In genomic region chr16:93018766-93019165, GRCm38 (mm10) we compare ENCODE assay signal across 34 mouse cellular contexts.
"Had no signal": no experiment of that assay in that cellular context is flagged by ENCODE, and none has a peak within 500 bp of the region (broad histone marks: within the 10 kb centered on the region; RNA-seq: fewer than 3 reads in every experiment).

No protein-coding gene starts in this region.

- H3K4me1 ChIP-seq: heart, embryonic 12.5 days; heart, embryonic 13.5 days; heart, embryonic 15.5 days; hindbrain, embryonic 15.5 days; intestine, embryonic 15.5 days had no signal

- H3K9me3 ChIP-seq: heart, embryonic 12.5 days; heart, embryonic 13.5 days; heart, embryonic 15.5 days; hindbrain, embryonic 10.5 days; hindbrain, embryonic 12.5 days; hindbrain, embryonic 13.5 days; hindbrain, embryonic 15.5 days; intestine, embryonic 15.5 days; kidney, embryonic 15.5 days had no signal

- DNase-seq: heart, postnatal 10 days; heart, postnatal 14 days; heart, postnatal 36 days; heart, postnatal 4 days; kidney, adult 11 months; kidney, adult 18-20 months; kidney, adult 2 months; kidney, adult 8-10 months; kidney, adult 9 months; kidney, postnatal 10 days; kidney, postnatal 14 days; kidney, postnatal 25 days; kidney, postnatal 36 days; layer of hippocampus, adult 9-11 months; layer of hippocampus, postnatal 36 days had no signal

- H3K4me3 ChIP-seq: heart, embryonic 12.5 days; heart, embryonic 13.5 days; heart, embryonic 15.5 days; hindbrain, embryonic 10.5 days; hindbrain, embryonic 12.5 days; hindbrain, embryonic 13.5 days; hindbrain, embryonic 15.5 days; intestine, embryonic 15.5 days; kidney, embryonic 15.5 days; layer of hippocampus, adult 2 months; left cerebral cortex, adult 2 months had no signal

- H3K9ac ChIP-seq: heart, embryonic 12.5 days; heart, embryonic 13.5 days; heart, embryonic 15.5 days; hindbrain, embryonic 12.5 days; hindbrain, embryonic 13.5 days; hindbrain, embryonic 14.5 days; hindbrain, embryonic 15.5 days; intestine, embryonic 15.5 days; kidney, embryonic 15.5 days had no signal

- H3K36me3 ChIP-seq: heart, embryonic 12.5 days; heart, embryonic 13.5 days; heart, embryonic 15.5 days; hindbrain, embryonic 10.5 days; hindbrain, embryonic 12.5 days; hindbrain, embryonic 13.5 days; hindbrain, embryonic 15.5 days; intestine, embryonic 15.5 days; kidney, embryonic 15.5 days had no signal

- ATAC-seq: hindbrain, embryonic 16.5 days; hindbrain, postnatal 0 days; inflammation-experienced regulatory T-cells, adult 6 months; intestine, embryonic 15.5 days; intestine, embryonic 16.5 days; intestine, postnatal 0 days had no signal

- H3K27ac ChIP-seq: heart, embryonic 13.5 days; heart, embryonic 15.5 days; hindbrain, embryonic 10.5 days; hindbrain, embryonic 12.5 days; hindbrain, embryonic 13.5 days; hindbrain, embryonic 14.5 days; hindbrain, embryonic 15.5 days; hindbrain, postnatal 0 days; intestine, embryonic 15.5 days; kidney, embryonic 15.5 days; kidney, postnatal 0 days; layer of hippocampus, adult 2 months; left cerebral cortex, adult 2 months had no signal

- H3K27me3 ChIP-seq: hindbrain, embryonic 12.5 days; hindbrain, embryonic 15.5 days had no signal

- H3K4me2 ChIP-seq: heart, embryonic 11.5 days; heart, embryonic 12.5 days; heart, embryonic 13.5 days; heart, embryonic 15.5 days; hindbrain, embryonic 12.5 days; hindbrain, embryonic 13.5 days; hindbrain, embryonic 14.5 days; hindbrain, embryonic 15.5 days; intestine, embryonic 15.5 days; kidney, embryonic 15.5 days had no signal
